Mouse (Mus musculus): ENCODE data around the gene B3galt4.

DNA sequence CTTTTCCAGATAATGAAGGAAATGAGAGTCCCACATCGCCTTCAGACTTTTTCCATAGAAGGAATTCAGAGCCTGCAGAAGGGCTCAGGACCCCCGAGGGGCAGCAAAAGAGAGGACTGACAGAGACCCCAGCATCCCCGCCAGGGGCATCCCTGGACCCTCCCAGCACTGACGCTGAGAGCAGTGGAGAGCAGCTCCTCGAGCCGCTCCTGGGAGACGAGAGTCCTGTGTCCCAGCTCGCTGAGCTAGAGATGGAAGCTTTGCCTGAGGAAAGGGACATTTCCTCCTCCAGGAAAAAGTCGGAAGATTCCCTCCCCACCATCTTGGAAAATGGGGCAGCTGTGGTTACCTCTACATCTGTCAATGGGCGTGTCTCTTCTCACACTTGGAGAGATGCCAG is 38.0 kb downstream of the B3galt4 start:
- TF ChIP-seq POLR2A (IDR thresholded peaks at IDR 0.05; ENCODE audit: borderline replicate concordance, extremely low read depth, insufficient read depth, insufficient read length, poor library complexity, severe bottlenecking) (no peak), CTCF (IDR thresholded peaks at IDR 0.05; ENCODE audit: borderline replicate concordance, extremely low read depth, insufficient read depth, insufficient read length) (no peak)
